In the genomic region with DNA sequence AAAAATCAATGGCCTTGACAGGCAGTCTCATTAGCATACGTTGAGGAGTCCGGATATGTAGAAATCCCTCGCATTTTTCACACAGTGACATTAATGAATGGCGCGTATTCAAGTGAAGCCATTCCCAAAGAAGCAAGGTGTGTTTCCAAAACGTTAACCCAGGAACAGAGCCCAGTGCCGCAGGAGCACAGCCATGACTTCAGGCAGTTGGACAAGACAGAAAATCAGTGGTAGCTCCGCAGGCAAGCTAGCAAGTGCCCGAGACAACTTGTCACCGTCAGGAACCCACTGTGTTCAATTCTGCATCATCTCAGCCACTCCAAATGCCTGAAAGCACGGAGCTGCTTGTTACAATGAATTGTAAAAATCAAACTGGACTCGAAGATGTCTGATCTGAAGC, we compare ENCODE assay signal across 26 mouse cellular contexts.
DNase-seq lines count a peak whose midpoint lies in the region; ATAC-seq and TF ChIP-seq lines count a peak whose summit lies in the region.
"Had no signal": no experiment of that assay in that cellular context is flagged by ENCODE, and none has a peak within 500 bp of the region (broad histone marks: within the 10 kb centered on the region; RNA-seq: fewer than 3 reads in every experiment).

No protein-coding gene starts in this region.

- no peak overlapping the region for H3K9ac ChIP-seq in kidney, embryonic 16.5 days (replicated peaks; ENCODE audit: low read length)
- H3K9ac ChIP-seq: forebrain, embryonic 13.5 days; heart, embryonic 15.5 days; hindbrain, embryonic 12.5 days; limb, embryonic 12.5 days; liver, embryonic 15.5 days; lung, embryonic 14.5 days had no signal

- H3K27ac ChIP-seq in kidney, embryonic 16.5 days (ENCODE audit: low read length), result no peak overlapping the region
- H3K27ac ChIP-seq: forebrain, embryonic 13.5 days; heart, embryonic 15.5 days; hindbrain, embryonic 12.5 days; limb, embryonic 12.5 days; liver, embryonic 15.5 days; midbrain, embryonic 10.5 days had no signal

- no peaks in the 10 kb centered on the region for H3K36me3 ChIP-seq in kidney, embryonic 16.5 days (ENCODE audit: insufficient read depth, low read length)
- H3K36me3 ChIP-seq: G1E; heart, embryonic 15.5 days; hindbrain, embryonic 12.5 days; limb, embryonic 12.5 days; liver, embryonic 15.5 days; midbrain, embryonic 10.5 days had no signal

- no peak for ATAC-seq in megakaryocyte-erythroid progenitor cell, adult 5-6 weeks (replicated peaks; ENCODE audit: low FRiP score, low TSS enrichment, poor library complexity, severe bottlenecking)
- no peak for ATAC-seq in kidney, embryonic 16.5 days (ENCODE audit: low FRiP score, low TSS enrichment)
- ATAC-seq: intestine, embryonic 16.5 days; midbrain, embryonic 16.5 days had no signal

- DNase-seq in cerebellum, adult 11-12 months, result peak; percentile 24
- no peak for DNase-seq in cerebellum, postnatal 4 days (ENCODE audit: low spot score in 2 of 2)
- DNase-seq in brain, embryonic 14.5 days (ENCODE audit: low read depth), result peak; percentile 17
- peak; percentile 41 for DNase-seq in cerebellum, adult 9-11 months
- no peak for DNase-seq in adrenal gland, adult 18-20 months (ENCODE audit: low spot score in 2 of 2)
- DNase-seq: adrenal gland, adult 2 months; adrenal gland, postnatal 36 days; gastrocnemius, postnatal 14 days; kidney, adult 8-10 months; kidney, postnatal 14 days; lung, embryonic 14.5 days; lung, postnatal 14 days; spleen, adult 18-20 months; thymus, postnatal 14 days had no signal

- H3K4me3 ChIP-seq in kidney, embryonic 16.5 days (ENCODE audit: low read length), result no peak overlapping the region
- H3K4me3 ChIP-seq: erythroblast, embryonic 14.5 days; forebrain, embryonic 13.5 days; hindbrain, embryonic 12.5 days; limb, embryonic 12.5 days; liver, embryonic 15.5 days; midbrain, embryonic 10.5 days had no signal

- no peaks in the 10 kb centered on the region for H3K9me3 ChIP-seq in kidney, embryonic 16.5 days (ENCODE audit: low read length)
- H3K9me3 ChIP-seq: forebrain, embryonic 13.5 days; G1E; heart, embryonic 15.5 days; hindbrain, embryonic 12.5 days; limb, embryonic 12.5 days; liver, embryonic 15.5 days; midbrain, embryonic 10.5 days had no signal

- no peaks in the 10 kb centered on the region for H3K27me3 ChIP-seq in kidney, embryonic 16.5 days (ENCODE audit: insufficient read depth, low read length)
- H3K27me3 ChIP-seq: forebrain, embryonic 13.5 days; heart, embryonic 15.5 days; hindbrain, embryonic 12.5 days; limb, embryonic 12.5 days; liver, embryonic 15.5 days had no signal

- TF ChIP-seq CTCF in brain, embryonic 14.5 days (IDR thresholded peaks at IDR 0.05; ENCODE audit: borderline replicate concordance, extremely low read depth, insufficient read depth, insufficient read length), result no peak

- H3K4me2 ChIP-seq in kidney, embryonic 16.5 days (replicated peaks; ENCODE audit: low read depth, low read length), result no peak overlapping the region
- H3K4me2 ChIP-seq: forebrain, embryonic 13.5 days; hindbrain, embryonic 12.5 days; limb, embryonic 12.5 days; liver, embryonic 15.5 days had no signal

- WGBS in kidney, embryonic 16.5 days, result 83% methylated on average over 12 of the region's 12 CpGs

- no peaks in the 10 kb centered on the region for H3K4me1 ChIP-seq in kidney, embryonic 16.5 days (ENCODE audit: insufficient read depth, low read length)
- H3K4me1 ChIP-seq: forebrain, embryonic 13.5 days; hindbrain, embryonic 12.5 days; limb, embryonic 12.5 days; liver, embryonic 15.5 days had no signal

- TF ChIP-seq POLR2A in brain, embryonic 14.5 days (IDR thresholded peaks at IDR 0.05; ENCODE audit: borderline replicate concordance, extremely low read depth, insufficient read depth, insufficient read length, poor library complexity, severe bottlenecking), result no peak

Comparison
In these comparisons a context has a peak if more than half of its experiments do, and no peak if none do; other contexts are left out.
1. DNase-seq: peak in cerebellum, adult 11-12 months (single experiment), brain, embryonic 14.5 days (single experiment) and cerebellum, adult 9-11 months (single experiment); none in cerebellum, postnatal 4 days (0 of 2) and adrenal gland, adult 18-20 months (0 of 2).